Mouse (Mus musculus) lung, postnatal 0 days (tissue): ENCODE data around the gene Ahnak2.
A peak's percentile ranks its signal among the peaks of the same experiment; 100 is the strongest.
"Not testable (repeated sequence)": the region's sequence is repeated elsewhere in the genome, so short reads cannot be mapped to it uniquely, and the experiment has no call there.

ENCODE experiments used
- CTCF ChIP-seq: IDR thresholded peaks from 2 replicates; pipeline ENCODE4 v1.5.1; 2016; ENCODE audit warnings: antibody characterized with exemption, mild to moderate bottlenecking
- EP300 ChIP-seq: IDR thresholded peaks from 2 replicates; pipeline ENCODE4 v1.6.1; 2016; ENCODE audit warnings: antibody characterized with exemption, mild to moderate bottlenecking, control low read depth

DNA sequence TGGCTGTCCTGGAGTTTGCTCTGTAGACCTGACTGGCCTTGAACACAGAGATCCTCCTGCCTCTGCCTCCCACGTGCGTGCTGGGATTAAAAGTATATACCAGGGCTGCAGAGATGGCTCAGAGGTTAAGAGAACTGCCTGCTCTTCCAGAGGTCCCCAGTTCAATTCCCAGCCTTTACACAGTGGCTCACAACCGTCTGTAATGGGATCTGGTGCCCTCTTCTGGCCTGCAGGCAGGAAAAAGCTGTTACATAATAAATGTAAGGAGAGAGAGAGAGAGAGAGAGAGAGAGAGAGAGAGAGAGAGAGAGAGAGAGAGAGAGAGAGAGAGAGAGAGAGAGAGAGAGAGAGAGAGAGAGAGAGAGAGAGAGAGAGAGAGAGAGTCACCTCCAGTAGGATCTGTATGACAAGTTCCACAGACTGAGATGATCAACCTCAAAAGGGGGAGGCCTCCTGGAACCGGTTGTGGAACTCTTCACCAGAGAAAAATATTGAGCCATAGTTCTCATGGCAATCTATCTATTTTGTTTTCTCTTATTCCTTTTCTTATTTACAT, 39.0 kb upstream of the Ahnak2 start:
- peak; percentile 20; the same call in 1 of the 2 replicates for TF ChIP-seq CTCF
- TF ChIP-seq EP300, result not testable (repeated sequence)
